Mouse (Mus musculus) thymus, adult 2 months (tissue): ENCODE data around the gene Aplnr.

Source experiments
- CTCF ChIP-seq: fragments of 200-500 bp; IDR thresholded peaks from 2 replicates; pipeline ENCODE4 v1.5.1; 2012; ENCODE audit warnings: mild to moderate bottlenecking, control low read depth, low read length, moderate library complexity, borderline replicate concordance; ENCODE audit not compliant: control insufficient read depth, poor library complexity, insufficient read depth; ENCODE audit errors: extremely low read depth
- POLR2A ChIP-seq: fragments of 200-500 bp; IDR thresholded peaks from 2 replicates; pipeline ENCODE4 v1.6.1; 2012; ENCODE audit warnings: mild to moderate bottlenecking, low read length, control low read depth, moderate library complexity; ENCODE audit not compliant: control insufficient read depth, poor library complexity, insufficient read depth; ENCODE audit errors: extremely low read depth

DNA sequence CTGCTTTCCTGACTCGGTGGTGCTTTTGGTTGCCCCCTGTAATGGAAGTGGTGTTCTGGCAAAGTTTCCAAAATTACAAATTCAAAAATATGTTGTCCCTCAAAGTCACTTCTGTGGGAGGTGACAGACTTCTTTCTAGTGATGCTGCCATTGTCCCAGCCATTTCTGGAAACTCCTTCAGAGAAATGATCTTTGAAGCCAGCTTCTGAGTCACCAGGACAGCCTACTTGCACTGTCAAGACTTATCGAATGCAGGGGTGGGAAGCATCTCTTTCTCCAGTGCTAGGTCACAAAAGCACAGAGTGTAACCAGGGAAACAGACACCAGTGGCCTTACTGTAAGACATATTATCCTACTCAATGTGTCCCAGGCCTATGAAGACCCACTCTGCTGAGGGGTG is 15.2 kb downstream of the Aplnr start:
- TF ChIP-seq POLR2A, result no peak
- TF ChIP-seq CTCF, result no peak
